Mouse (Mus musculus) stomach, embryonic 16.5 days (tissue): Measurements from ENCODE around the gene Fam110a. TPM values are rescaled to one million over a fixed set of nuclear protein-coding genes. Genes with fewer than 3 reads are reported as not detected.
A peak's percentile ranks its signal among the peaks of the same experiment; 100 is the strongest.

ENCODE experiments used
- ATAC-seq: fragments of 200-750 bp; cut with Nextera tagmentation; 2 replicates; pipeline ENCODE4 v1.8.0; 2017; ENCODE audit warnings: moderate number of reproducible peaks, moderate TSS enrichment; ENCODE audit not compliant: insufficient read depth, low FRiP score
- H3K27ac ChIP-seq: fragments of 300-500 bp; sonication (generic); 2 replicates; pipeline ENCODE4 v1.5.1; 2014; ENCODE audit warnings: low read length
- H3K27me3 ChIP-seq: fragments of 300-500 bp; sonication (generic); 2 replicates; pipeline ENCODE4 v1.6.1; 2014; ENCODE audit warnings: low read length, control low read depth, mixed read lengths; ENCODE audit not compliant: control insufficient read depth, insufficient read depth
- H3K36me3 ChIP-seq: fragments of 300-500 bp; sonication (generic); 2 replicates; pipeline ENCODE4 v1.6.1; 2014; ENCODE audit warnings: low read length; ENCODE audit not compliant: control insufficient read depth, insufficient read depth
- H3K4me1 ChIP-seq: fragments of 300-500 bp; sonication (generic); 2 replicates; pipeline ENCODE4 v1.6.1; 2014; ENCODE audit warnings: low read length, control low read depth, mixed read lengths; ENCODE audit not compliant: control insufficient read depth, insufficient read depth
- H3K4me2 ChIP-seq: fragments of 300-500 bp; sonication (generic); 2 replicates; pipeline ENCODE4 v1.6.1; 2014; ENCODE audit warnings: low read depth, low read length, mixed read lengths
- H3K4me3 ChIP-seq: fragments of 300-500 bp; sonication (generic); replicated peaks from 2 replicates; pipeline ENCODE4 v1.5.1; 2014; ENCODE audit warnings: mild to moderate bottlenecking, low read length
- H3K9ac ChIP-seq: fragments of 300-500 bp; sonication (generic); 2 replicates; pipeline ENCODE4 v1.6.1; 2014; ENCODE audit warnings: low read length
- H3K9me3 ChIP-seq: fragments of 300-500 bp; sonication (generic); replicated peaks from 2 replicates; pipeline ENCODE4 v1.6.1; 2016; ENCODE audit warnings: low read length, control low read depth; ENCODE audit not compliant: control insufficient read depth
- WGBS: fragments of 180-500 bp; shearing (Covaris S2); extraction: QIAGEN DNeasy Blood & Tissue Kit; methylation state at CpG from one replicate; pipeline ENCODE4 v1.1.7; 2014; 5-methylcytosine and 5-hydroxymethylcytosine counted together
- polyA plus RNA-seq: library from polyadenylated mRNA; unstranded; fragments of >200 nt; fragmentation: Nextera tagmentation; extraction: Ambion mirVana; gene quantifications from 2 replicates; pipeline ENCODE4 v1.2.1, GENCODE M21; 2015

Gene Fam110a
- polyA plus RNA-seq, 1 experiment from 2014 or later = 32.7 TPM

DNA sequence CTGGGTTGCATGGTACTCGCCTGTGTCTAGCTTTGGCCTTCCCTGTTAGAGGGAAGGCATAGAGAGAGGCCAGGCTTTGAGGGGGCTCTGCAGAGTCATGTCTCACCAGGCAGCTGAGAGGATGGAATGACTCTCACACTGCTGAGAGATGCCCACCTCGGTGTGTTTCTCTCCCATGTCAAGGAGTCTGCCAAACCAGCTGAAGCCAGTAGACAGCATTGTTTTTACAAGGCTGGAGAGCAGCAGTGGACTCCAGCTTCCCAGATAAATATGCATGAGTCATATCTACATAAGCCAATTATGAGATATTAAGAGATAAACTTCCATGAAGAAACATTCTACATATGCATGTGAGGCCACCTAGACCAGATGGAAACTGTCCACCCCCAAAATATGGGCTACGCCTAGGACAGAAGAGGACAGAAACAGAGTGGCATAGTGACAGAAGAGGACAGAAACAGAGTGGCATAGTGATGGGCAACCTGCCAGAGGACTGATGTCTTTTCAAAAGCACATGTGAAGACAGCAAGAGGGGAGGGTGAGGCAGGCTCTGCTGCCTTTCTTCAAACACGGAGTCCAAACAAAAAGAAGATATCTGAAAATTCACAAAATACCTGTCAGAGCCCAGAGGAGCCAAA is 23.4 kb downstream of the Fam110a start:
- Histone ChIP-seq H3K4me1 (peaks cover 8% of the 10 kb centered on the region), H3K4me3 (no peak overlapping the region), H3K9ac (0 out of 2 replicates have a peak overlapping the region, but pooled peaks have one; percentile 26), H3K27ac (no peak overlapping the region), H3K36me3 (no peaks in the 10 kb centered on the region), H3K9me3 (no peaks in the 10 kb centered on the region), H3K4me2 (no peak overlapping the region), H3K27me3 (no peaks in the 10 kb centered on the region)
- 63% methylated on average over 4 of the region's 4 CpGs for WGBS
- ATAC-seq = no peak

DNA sequence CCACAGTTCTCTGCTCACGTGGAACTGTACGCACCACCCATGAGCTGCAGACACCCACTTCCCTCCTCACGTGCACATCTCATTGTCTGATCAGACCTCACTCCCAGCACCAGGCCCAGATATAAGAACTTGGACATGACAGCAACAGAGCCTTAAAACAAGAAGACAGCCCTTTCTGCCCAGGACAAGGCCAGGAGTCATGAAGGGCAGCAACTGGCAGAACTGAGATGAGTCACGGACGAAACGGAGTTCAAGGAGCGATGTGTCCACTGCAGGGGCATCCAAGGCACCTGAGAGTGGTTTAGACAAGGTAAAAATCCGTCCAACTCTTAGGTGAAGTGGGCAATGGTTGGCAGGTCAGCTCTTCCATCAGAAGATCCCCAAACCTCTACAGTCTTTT is 26.4 kb downstream of the Fam110a start:
- Histone ChIP-seq H3K9me3 (no peaks in the 10 kb centered on the region), H3K4me1 (no peaks in the 10 kb centered on the region; the same call in 1 of the 2 replicates), H3K27ac (no peak overlapping the region), H3K36me3 (no peaks in the 10 kb centered on the region), H3K27me3 (no peaks in the 10 kb centered on the region), H3K4me2 (no peak overlapping the region), H3K9ac (no peak overlapping the region), H3K4me3 (no peak overlapping the region)
- no peak for ATAC-seq
- WGBS = 81% methylated on average over 8 of the region's 8 CpGs

DNA sequence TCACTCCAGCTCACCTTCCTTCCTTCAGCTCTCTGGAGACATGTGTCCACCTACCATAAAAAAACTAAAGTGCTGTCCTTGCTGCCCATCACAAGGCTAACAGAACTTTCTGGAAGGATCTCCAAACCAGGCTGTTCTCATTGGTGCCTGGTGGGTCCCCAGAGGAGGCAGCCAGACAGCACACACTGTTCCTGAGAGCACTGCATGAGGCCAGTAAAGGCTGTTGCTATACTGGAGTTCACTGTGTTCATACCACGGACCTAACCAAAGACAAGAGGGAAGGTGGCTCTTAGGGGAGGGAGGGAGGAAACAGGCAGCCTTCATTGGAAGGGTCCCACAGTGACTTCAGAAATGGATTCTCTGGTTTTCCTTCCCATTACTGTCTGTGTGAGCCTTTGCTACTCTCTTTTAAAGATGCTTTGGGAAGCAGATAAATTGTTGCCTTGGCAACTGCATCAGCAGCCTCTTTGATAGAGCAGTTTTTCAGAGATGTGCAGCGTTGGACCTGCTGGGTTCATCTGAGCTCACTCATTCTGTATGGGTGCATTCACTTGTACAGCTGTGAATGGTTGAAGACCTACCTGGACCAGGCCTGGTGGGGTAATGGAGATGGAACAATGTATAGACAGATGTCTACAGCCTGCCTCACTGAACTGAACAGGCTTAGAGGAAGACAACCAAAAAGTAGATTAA is 30.8 kb downstream of the Fam110a start:
- H3K9me3 ChIP-seq = no peaks in the 10 kb centered on the region
- H3K4me1 ChIP-seq = no peaks in the 10 kb centered on the region
- no peak overlapping the region for H3K4me2 ChIP-seq
- H3K27me3 ChIP-seq = no peaks in the 10 kb centered on the region
- ATAC-seq = no peak
- no peak overlapping the region for H3K27ac ChIP-seq
- no peak overlapping the region for H3K9ac ChIP-seq
- 72% methylated on average over 2 of the region's 2 CpGs for WGBS
- H3K36me3 ChIP-seq = no peaks in the 10 kb centered on the region
- H3K4me3 ChIP-seq = no peak overlapping the region

DNA sequence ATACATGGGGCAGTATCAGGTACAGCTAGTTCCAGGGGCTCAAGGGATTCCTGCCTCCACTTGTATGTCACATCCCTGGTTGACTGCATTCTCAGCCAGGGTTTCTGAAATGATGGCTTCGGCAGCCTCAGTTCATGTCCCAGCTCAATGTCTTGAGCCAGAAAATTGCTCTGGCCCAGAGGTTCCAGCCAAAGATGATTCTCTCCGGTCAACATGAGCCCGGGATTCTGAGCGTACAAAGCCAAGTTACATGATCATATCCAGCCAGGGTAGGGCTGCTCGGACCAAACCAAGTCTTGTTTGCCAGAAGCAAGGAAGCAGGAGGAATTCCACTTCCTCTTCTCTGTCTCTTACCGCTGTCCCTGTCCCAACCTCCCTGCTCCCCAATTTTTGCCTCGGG is 31.7 kb downstream of the Fam110a start:
- Histone ChIP-seq H3K4me1 (no peaks in the 10 kb centered on the region), H3K9ac (no peak overlapping the region), H3K4me2 (no peak overlapping the region), H3K36me3 (no peaks in the 10 kb centered on the region), H3K4me3 (no peak overlapping the region), H3K9me3 (no peaks in the 10 kb centered on the region), H3K27ac (no peak overlapping the region), H3K27me3 (no peaks in the 10 kb centered on the region)
- WGBS = 76% methylated on average over 7 of the region's 7 CpGs
- no peak for ATAC-seq

DNA sequence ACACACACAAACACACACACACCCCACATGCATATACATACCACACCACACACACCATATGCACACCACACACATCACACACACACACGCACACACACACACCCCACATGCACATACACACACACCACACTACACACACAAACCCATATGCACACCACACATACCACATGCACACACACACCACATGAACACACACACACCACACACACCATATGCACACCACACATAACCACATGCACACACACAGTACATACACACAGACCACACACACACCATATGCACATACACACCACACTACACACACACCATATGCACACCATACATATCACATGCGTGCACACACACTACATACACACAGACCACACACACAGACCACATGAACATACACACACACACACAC is 32.4 kb downstream of the Fam110a start:
- no peaks in the 10 kb centered on the region for H3K4me1 ChIP-seq
- 94% methylated on average over 2 of the region's 2 CpGs for WGBS
- peak; percentile 29; the same call in 1 of the 2 replicates for ATAC-seq
- no peak overlapping the region for H3K27ac ChIP-seq
- H3K4me2 ChIP-seq = no peak overlapping the region
- no peak overlapping the region for H3K4me3 ChIP-seq
- H3K27me3 ChIP-seq = no peaks in the 10 kb centered on the region
- no peaks in the 10 kb centered on the region for H3K9me3 ChIP-seq
- no peaks in the 10 kb centered on the region for H3K36me3 ChIP-seq
- no peak overlapping the region for H3K9ac ChIP-seq

DNA sequence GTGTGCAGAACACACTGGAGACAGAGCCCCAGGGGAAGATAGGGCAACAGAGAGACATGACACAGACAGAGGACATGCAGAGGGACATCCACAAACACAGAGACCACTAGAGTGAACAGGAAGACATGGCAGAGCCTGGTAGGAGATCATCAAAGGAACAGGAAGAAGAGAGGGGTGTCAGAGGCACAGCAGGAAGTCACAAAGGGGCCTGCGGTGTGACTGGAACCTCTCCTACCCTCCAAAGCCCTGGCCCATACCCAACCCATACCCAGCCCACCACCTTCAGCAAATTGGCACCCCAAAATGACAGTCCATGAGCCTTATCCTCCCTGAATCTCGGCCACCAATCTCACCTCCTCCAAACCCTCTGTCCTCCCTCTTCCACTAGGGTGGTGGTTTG is 35.9 kb downstream of the Fam110a start:
- Histone ChIP-seq H3K36me3 (no peaks in the 10 kb centered on the region), H3K27ac (no peak overlapping the region), H3K4me3 (no peak overlapping the region), H3K9ac (no peak overlapping the region), H3K4me2 (no peak overlapping the region), H3K9me3 (no peaks in the 10 kb centered on the region), H3K4me1 (no peaks in the 10 kb centered on the region), H3K27me3 (no peaks in the 10 kb centered on the region)
- WGBS = 59% methylated on average over 2 of the region's 2 CpGs
- no peak for ATAC-seq

DNA sequence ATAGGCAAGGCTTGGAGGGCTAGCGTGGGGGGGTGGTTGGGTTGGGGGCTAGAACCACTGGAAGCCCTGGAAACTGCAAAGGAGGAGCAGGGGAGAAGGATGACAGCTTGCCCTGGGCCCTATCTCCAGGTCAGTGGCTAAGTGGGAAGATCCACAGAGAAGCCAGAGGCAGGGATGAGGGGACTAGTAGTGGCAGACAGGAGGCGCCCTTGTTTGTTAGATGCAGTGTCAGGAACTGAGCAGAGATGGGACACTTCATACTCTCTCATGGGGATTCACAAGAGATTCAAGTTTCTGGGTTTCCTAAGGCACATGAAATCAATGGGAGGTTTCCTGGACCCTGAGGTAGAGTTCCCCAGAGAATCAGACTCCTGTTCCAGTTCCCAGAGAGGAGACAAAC is 38.8 kb downstream of the Fam110a start:
- no peak overlapping the region for H3K4me2 ChIP-seq
- no peak overlapping the region for H3K27ac ChIP-seq
- H3K36me3 ChIP-seq = no peaks in the 10 kb centered on the region
- H3K9me3 ChIP-seq = no peaks in the 10 kb centered on the region
- WGBS = 35% methylated on average over 2 of the region's 2 CpGs
- H3K4me1 ChIP-seq = peaks cover 7% of the 10 kb centered on the region; the same call in 1 of the 2 replicates
- no peak for ATAC-seq
- no peak overlapping the region for H3K9ac ChIP-seq
- no peaks in the 10 kb centered on the region for H3K27me3 ChIP-seq
- H3K4me3 ChIP-seq = no peak overlapping the region

DNA sequence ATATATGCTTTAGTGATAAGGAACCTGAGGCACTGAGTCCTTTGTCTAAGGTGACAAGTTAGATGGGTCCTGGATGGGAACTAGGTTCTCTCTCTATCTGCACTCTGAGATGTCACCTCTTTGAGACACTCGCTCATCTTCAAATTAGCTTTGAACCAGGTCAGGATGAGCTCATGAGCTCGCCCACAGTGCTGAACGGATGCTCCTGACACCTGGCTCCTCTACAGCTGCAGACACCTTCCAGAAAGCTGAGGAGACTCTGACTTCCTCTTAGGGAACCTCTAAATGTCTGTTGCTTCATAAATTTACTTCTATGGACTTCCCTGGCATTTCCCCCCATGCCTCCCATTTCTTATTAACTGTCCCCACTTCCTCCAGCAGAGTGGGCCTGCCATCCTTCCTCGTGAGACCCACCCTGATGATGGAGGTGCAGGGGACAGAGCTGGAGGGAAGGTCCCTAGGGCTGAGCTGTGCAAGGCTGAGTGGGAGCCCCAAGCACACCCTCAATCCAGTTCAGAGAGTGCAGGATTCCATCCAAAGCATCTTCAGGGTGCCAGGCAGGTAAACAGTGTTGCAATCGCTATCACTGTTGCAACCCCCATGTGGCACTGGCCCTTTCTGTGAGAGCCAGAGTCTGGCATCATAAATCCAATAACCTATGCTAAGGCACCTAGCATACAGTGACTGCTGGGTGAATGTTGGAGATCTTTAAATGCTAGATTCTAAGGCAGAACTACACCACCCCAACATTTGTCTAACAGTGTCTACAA is 40.2 kb downstream of the Fam110a start:
- Histone ChIP-seq H3K9ac (no peak overlapping the region), H3K27ac (no peak overlapping the region), H3K4me1 (peaks cover 7% of the 10 kb centered on the region; the same call in 1 of the 2 replicates), H3K4me2 (no peak overlapping the region), H3K4me3 (no peak overlapping the region), H3K27me3 (no peaks in the 10 kb centered on the region), H3K9me3 (no peaks in the 10 kb centered on the region), H3K36me3 (no peaks in the 10 kb centered on the region)
- 78% methylated on average over 5 of the region's 5 CpGs for WGBS
- ATAC-seq = no peak

DNA sequence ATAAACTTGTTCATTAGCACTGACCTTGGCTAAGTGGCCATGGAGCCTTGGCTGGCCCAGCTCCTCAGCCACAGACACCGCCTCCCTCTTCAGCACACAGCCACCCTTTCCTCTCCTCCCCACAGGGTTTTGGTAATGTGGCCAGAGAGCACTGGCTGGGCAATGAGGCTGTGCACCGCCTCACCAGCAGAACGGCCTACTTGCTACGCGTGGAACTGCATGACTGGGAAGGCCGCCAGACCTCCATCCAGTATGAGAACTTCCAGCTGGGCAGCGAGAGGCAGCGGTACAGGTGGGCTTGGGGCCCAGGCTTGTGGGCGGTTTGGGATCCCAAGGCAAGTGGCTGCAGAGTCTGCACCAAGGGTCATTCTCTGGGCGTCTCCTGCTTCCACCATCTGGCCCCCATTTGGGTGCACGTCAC is 41.2 kb downstream of the Fam110a start:
- peak; percentile 76; the same call in 1 of the 2 replicates for ATAC-seq
- Histone ChIP-seq H3K36me3 (no peaks in the 10 kb centered on the region), H3K9me3 (no peaks in the 10 kb centered on the region), H3K27me3 (no peaks in the 10 kb centered on the region), H3K4me2 (no peak overlapping the region), H3K4me3 (no peak overlapping the region), H3K4me1 (peaks cover 7% of the 10 kb centered on the region; the same call in 1 of the 2 replicates), H3K9ac (no peak overlapping the region), H3K27ac (peak overlapping the region; percentile 15; the same call in 1 of the 2 replicates)
- WGBS = 37% methylated on average over 11 of the region's 11 CpGs
